Mouse (Mus musculus) C2C12 (cell line): ENCODE data around the gene Serpinh1.

Experiments used
- CTCF ChIP-seq: IDR thresholded peaks from one replicate; pipeline ENCODE4 v1.5.1; 2011; ENCODE audit not compliant: control insufficient read depth, insufficient read depth, insufficient read length
- USF1 ChIP-seq: IDR thresholded peaks from one replicate; pipeline ENCODE4 v1.6.1; 2011; ENCODE audit warnings: low read depth, mild to moderate bottlenecking, control low read depth, moderate library complexity

GRCm38 (mm10) chr7:99316207-99316606 is 36.8 kb downstream of the Serpinh1 start:
- TF ChIP-seq CTCF (no peak), USF1 (no peak)
